Mouse (Mus musculus): ENCODE measurements at regions not wholly inside any gene's neighbourhood (a gene's known extent, or its start where the extent isn't known, plus 50 kb on each side); places are given as distances from the start of the nearest gene placed in this dataset.

GRCm38 (mm10) chr17:15222923-15223322 lies 153.7 kb downstream of the Dll1 start:
- no peaks in the 10 kb centered on the region for H3K36me3 ChIP-seq
- H3K4me2 ChIP-seq: no peak overlapping the region
- WGBS: 80% methylated on average over 3 of the region's 3 CpGs
- no peak overlapping the region for H3K27ac ChIP-seq (replicated peaks)
- H3K4me1 ChIP-seq: peaks cover 5% of the 10 kb centered on the region
- ATAC-seq (ENCODE audit: extremely low read depth, insufficient number of reproducible peaks, low FRiP score, low TSS enrichment): no peak
- no peak overlapping the region for H3K4me3 ChIP-seq
- peaks cover 11% of the 10 kb centered on the region; the same call in 1 of the 2 replicates for H3K27me3 ChIP-seq (replicated peaks)
- H3K9ac ChIP-seq: no peak overlapping the region
- no peaks in the 10 kb centered on the region for H3K9me3 ChIP-seq

- H3K9me3 ChIP-seq: no peaks in the 10 kb centered on the region
- H3K27me3 ChIP-seq (replicated peaks): peaks cover 16% of the 10 kb centered on the region; the same call in 1 of the 2 replicates
- peaks cover 7% of the 10 kb centered on the region for H3K4me1 ChIP-seq
- ATAC-seq (ENCODE audit: extremely low read depth, insufficient number of reproducible peaks, low FRiP score, low TSS enrichment): no peak
- H3K27ac ChIP-seq (replicated peaks): no peak overlapping the region
- no peak overlapping the region for H3K9ac ChIP-seq
- 76% methylated on average over 1 of the region's 1 CpGs for WGBS
- no peak overlapping the region for H3K4me2 ChIP-seq
- H3K4me3 ChIP-seq: no peak overlapping the region
- no peaks in the 10 kb centered on the region for H3K36me3 ChIP-seq
Observed at GRCm38 (mm10) chr17:15214157-15214685, 162.5 kb downstream of the Dll1 start.

- H3K27ac ChIP-seq (replicated peaks): peak overlapping the region; percentile 48; the same call in 1 of the 2 replicates
- peak overlapping the region; percentile 70 for H3K4me2 ChIP-seq
- peaks cover 38% of the 10 kb centered on the region for H3K4me1 ChIP-seq
- H3K36me3 ChIP-seq: no peaks in the 10 kb centered on the region
- peak overlapping the region; percentile 48 for H3K4me3 ChIP-seq
- H3K9ac ChIP-seq: no peak overlapping the region
- no peaks in the 10 kb centered on the region for H3K9me3 ChIP-seq
- no peak for ATAC-seq (ENCODE audit: extremely low read depth, insufficient number of reproducible peaks, low FRiP score, low TSS enrichment)
- WGBS: 51% methylated on average over 3 of the region's 3 CpGs
- H3K27me3 ChIP-seq (replicated peaks): peaks cover 15% of the 10 kb centered on the region
Observed at GRCm38 (mm10) chr17:15208808-15209173, 167.5 kb upstream of the Gm3448 start.

GRCm38 (mm10) chr17:15208030-15208807 lies 166.9 kb upstream of the Gm3448 start:
- 10% methylated on average over 19 of the region's 19 CpGs for WGBS
- H3K4me2 ChIP-seq: peak overlapping the region; percentile 70
- peaks cover 19% of the 10 kb centered on the region for H3K27me3 ChIP-seq (replicated peaks)
- H3K4me3 ChIP-seq: peak overlapping the region; percentile 48
- H3K27ac ChIP-seq (replicated peaks): peak overlapping the region; percentile 48
- peak overlapping the region; percentile 65; the same call in 1 of the 2 replicates for H3K9ac ChIP-seq
- no peaks in the 10 kb centered on the region for H3K9me3 ChIP-seq
- H3K4me1 ChIP-seq: peaks cover 38% of the 10 kb centered on the region
- ATAC-seq (ENCODE audit: extremely low read depth, insufficient number of reproducible peaks, low FRiP score, low TSS enrichment): peak; percentile 42
- no peaks in the 10 kb centered on the region for H3K36me3 ChIP-seq

GRCm38 (mm10) chr17:15207182-15208029 lies 166.1 kb upstream of the Gm3448 start:
- H3K27ac ChIP-seq (replicated peaks): no peak overlapping the region
- H3K4me1 ChIP-seq: peaks cover 38% of the 10 kb centered on the region
- H3K9ac ChIP-seq: peak overlapping the region; percentile 65; the same call in 1 of the 2 replicates
- H3K9me3 ChIP-seq: no peaks in the 10 kb centered on the region
- H3K36me3 ChIP-seq: no peaks in the 10 kb centered on the region
- WGBS: 51% methylated on average over 24 of the region's 24 CpGs
- peak overlapping the region; percentile 48 for H3K4me3 ChIP-seq
- peak overlapping the region; percentile 70 for H3K4me2 ChIP-seq
- ATAC-seq (ENCODE audit: extremely low read depth, insufficient number of reproducible peaks, low FRiP score, low TSS enrichment): no peak
- H3K27me3 ChIP-seq (replicated peaks): peaks cover 28% of the 10 kb centered on the region

GRCm38 (mm10) chr17:15205799-15206198 lies 164.5 kb upstream of the Gm3448 start:
- H3K9me3 ChIP-seq: no peaks in the 10 kb centered on the region
- 32% methylated on average over 4 of the region's 4 CpGs for WGBS
- no peak overlapping the region for H3K9ac ChIP-seq
- H3K27ac ChIP-seq (replicated peaks): no peak overlapping the region
- peaks cover 38% of the 10 kb centered on the region for H3K4me1 ChIP-seq
- peaks cover 39% of the 10 kb centered on the region for H3K27me3 ChIP-seq (replicated peaks)
- no peak overlapping the region for H3K4me2 ChIP-seq
- H3K4me3 ChIP-seq: no peak overlapping the region
- no peak for ATAC-seq (ENCODE audit: extremely low read depth, insufficient number of reproducible peaks, low FRiP score, low TSS enrichment)
- no peaks in the 10 kb centered on the region for H3K36me3 ChIP-seq

GRCm38 (mm10) chr17:15204524-15204923 lies 163.2 kb upstream of the Gm3448 start:
- H3K4me2 ChIP-seq: no peak overlapping the region
- no peak overlapping the region for H3K27ac ChIP-seq (replicated peaks)
- no peaks in the 10 kb centered on the region for H3K36me3 ChIP-seq
- ATAC-seq (ENCODE audit: extremely low read depth, insufficient number of reproducible peaks, low FRiP score, low TSS enrichment): no peak
- H3K4me3 ChIP-seq: no peak overlapping the region
- no peaks in the 10 kb centered on the region for H3K9me3 ChIP-seq
- H3K9ac ChIP-seq: 0 out of 2 replicates have a peak overlapping the region, but pooled peaks have one; percentile 13
- H3K4me1 ChIP-seq: peaks cover 38% of the 10 kb centered on the region
- H3K27me3 ChIP-seq (replicated peaks): peaks cover 48% of the 10 kb centered on the region
- WGBS: 34% methylated on average over 1 of the region's 1 CpGs

GRCm38 (mm10) chr17:15199235-15199634 lies 157.9 kb upstream of the Gm3448 start:
- H3K9ac ChIP-seq: no peak overlapping the region
- no peak overlapping the region for H3K27ac ChIP-seq (replicated peaks)
- ATAC-seq (ENCODE audit: extremely low read depth, insufficient number of reproducible peaks, low FRiP score, low TSS enrichment): no peak
- H3K4me3 ChIP-seq: no peak overlapping the region
- peaks cover 72% of the 10 kb centered on the region for H3K27me3 ChIP-seq (replicated peaks)
- no peaks in the 10 kb centered on the region for H3K9me3 ChIP-seq
- no peak overlapping the region for H3K4me2 ChIP-seq
- no peaks in the 10 kb centered on the region for H3K36me3 ChIP-seq
- peaks cover 13% of the 10 kb centered on the region for H3K4me1 ChIP-seq
- 63% methylated on average over 3 of the region's 3 CpGs for WGBS

- Histone ChIP-seq H3K4me3 (no peak overlapping the region), H3K27me3 (replicated peaks) (peaks cover 66% of the 10 kb centered on the region), H3K4me1 (peaks cover 14% of the 10 kb centered on the region), H3K27ac (replicated peaks) (no peak overlapping the region), H3K9me3 (no peaks in the 10 kb centered on the region), H3K4me2 (no peak overlapping the region), H3K9ac (no peak overlapping the region), H3K36me3 (no peaks in the 10 kb centered on the region)
- no peak for ATAC-seq (ENCODE audit: extremely low read depth, insufficient number of reproducible peaks, low FRiP score, low TSS enrichment)
- WGBS: 83% methylated on average over 6 of the region's 6 CpGs
Observed at GRCm38 (mm10) chr17:15197361-15197760, 156.0 kb upstream of the Gm3448 start.

GRCm38 (mm10) chr17:15195819-15196218 lies 154.5 kb upstream of the Gm3448 start:
- H3K4me3 ChIP-seq: no peak overlapping the region
- H3K27ac ChIP-seq (replicated peaks): no peak overlapping the region
- H3K4me1 ChIP-seq: peaks cover 14% of the 10 kb centered on the region
- no peaks in the 10 kb centered on the region for H3K36me3 ChIP-seq
- ATAC-seq (ENCODE audit: extremely low read depth, insufficient number of reproducible peaks, low FRiP score, low TSS enrichment): no peak
- H3K9ac ChIP-seq: no peak overlapping the region
- H3K9me3 ChIP-seq: no peaks in the 10 kb centered on the region
- H3K4me2 ChIP-seq: no peak overlapping the region
- WGBS: 74% methylated on average over 2 of the region's 2 CpGs
- peaks cover 64% of the 10 kb centered on the region for H3K27me3 ChIP-seq (replicated peaks)

- H3K4me3 ChIP-seq: no peak overlapping the region
- H3K27ac ChIP-seq (replicated peaks): no peak overlapping the region
- H3K36me3 ChIP-seq: no peaks in the 10 kb centered on the region
- peaks cover 14% of the 10 kb centered on the region for H3K4me1 ChIP-seq
- ATAC-seq (ENCODE audit: extremely low read depth, insufficient number of reproducible peaks, low FRiP score, low TSS enrichment): no peak
- no peak overlapping the region for H3K4me2 ChIP-seq
- H3K9ac ChIP-seq: 0 out of 2 replicates have a peak overlapping the region, but pooled peaks have one; percentile 30
- H3K9me3 ChIP-seq: no peaks in the 10 kb centered on the region
- WGBS: 16% methylated on average over 7 of the region's 7 CpGs
- peaks cover 63% of the 10 kb centered on the region for H3K27me3 ChIP-seq (replicated peaks)
Observed at GRCm38 (mm10) chr17:15194894-15195461, 153.6 kb upstream of the Gm3448 start.

All from heart, embryonic 13.5 days (tissue).